In the genomic region with DNA sequence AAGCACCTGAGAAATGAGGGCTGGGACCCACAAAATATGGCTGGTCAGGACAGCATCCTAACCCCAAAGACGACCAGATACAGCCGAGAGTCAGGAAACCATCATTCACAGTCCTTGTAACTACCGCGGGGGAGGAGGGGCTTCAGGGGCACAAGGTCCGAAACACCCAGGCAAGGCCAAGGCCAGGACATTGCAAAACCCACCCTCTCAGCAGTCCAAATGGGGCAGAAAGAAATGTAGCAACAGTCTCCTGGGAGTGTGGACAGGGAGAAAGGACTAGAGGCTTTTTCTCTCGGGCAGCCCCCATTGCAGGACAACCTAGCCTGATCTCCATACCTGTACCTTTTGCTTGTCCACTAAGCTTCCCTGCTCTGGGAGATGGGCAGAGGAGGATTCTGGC, we compare ENCODE assay signal across 10 mouse cellular contexts. TPM values are rescaled to one million over a fixed set of nuclear protein-coding genes. Genes with fewer than 3 reads are reported as not detected.
DNase-seq lines count a peak whose midpoint lies in the region; ATAC-seq lines count a peak whose summit lies in the region.
"Had no signal": no experiment of that assay in that cellular context is flagged by ENCODE, and none has a peak within 500 bp of the region (broad histone marks: within the 10 kb centered on the region; RNA-seq: fewer than 3 reads in every experiment).

No protein-coding gene starts in this region.

- H3K4me2 ChIP-seq in kidney, embryonic 14.5 days (replicated peaks; ENCODE audit: low read depth, low read length), result peak overlapping the region; percentile 88
- peak overlapping the region; percentile 73 for H3K4me2 ChIP-seq in hindbrain, embryonic 13.5 days
- H3K4me2 ChIP-seq in midbrain, embryonic 12.5 days (replicated peaks), result peak overlapping the region; percentile 64

- no peak; the same call in 1 of the 2 replicates for ATAC-seq in kidney, embryonic 14.5 days (ENCODE audit: low FRiP score, low TSS enrichment)
- no peak for ATAC-seq in hindbrain, embryonic 13.5 days (ENCODE audit: low FRiP score)
- no peak for ATAC-seq in midbrain, embryonic 12.5 days (ENCODE audit: low FRiP score, low read depth)
- no peak for ATAC-seq in megakaryocyte-erythroid progenitor cell, adult 5-6 weeks (replicated peaks; ENCODE audit: low FRiP score, low TSS enrichment, poor library complexity, severe bottlenecking)

- H3K4me1 ChIP-seq in kidney, embryonic 14.5 days (ENCODE audit: control insufficient read depth, insufficient read depth, low read length), result peaks cover 19% of the 10 kb centered on the region; the same call in 1 of the 2 replicates
- H3K4me1 ChIP-seq in hindbrain, embryonic 13.5 days (replicated peaks), result peaks cover 27% of the 10 kb centered on the region
- H3K4me1 ChIP-seq in midbrain, embryonic 12.5 days, result peaks cover 14% of the 10 kb centered on the region

- peak overlapping the region; percentile 74 for H3K27ac ChIP-seq in kidney, embryonic 14.5 days (ENCODE audit: low read depth, low read length)
- H3K27ac ChIP-seq in hindbrain, embryonic 13.5 days, result no peak overlapping the region
- H3K27ac ChIP-seq in midbrain, embryonic 12.5 days (replicated peaks), result no peak overlapping the region

- DNase-seq in kidney, adult 18-20 months, result no peak
- DNase-seq in adrenal gland, postnatal 10 days, result peak; percentile 82
- DNase-seq in frontal cortex, postnatal 25 days (ENCODE audit: low spot score in 2 of 2), result no peak
- no peak for DNase-seq in cerebellum, adult 11-12 months

- no peaks in the 10 kb centered on the region for H3K9me3 ChIP-seq in kidney, embryonic 14.5 days (ENCODE audit: control insufficient read depth, low read length)
- no peaks in the 10 kb centered on the region for H3K9me3 ChIP-seq in hindbrain, embryonic 13.5 days
- no peaks in the 10 kb centered on the region for H3K9me3 ChIP-seq in midbrain, embryonic 12.5 days

- peak overlapping the region; percentile 70 for H3K4me3 ChIP-seq in kidney, embryonic 14.5 days (ENCODE audit: low read length)
- peak overlapping the region; percentile 54 for H3K4me3 ChIP-seq in hindbrain, embryonic 13.5 days
- H3K4me3 ChIP-seq in midbrain, embryonic 12.5 days, result peak overlapping the region; percentile 55

- 6% methylated on average over 6 of the region's 6 CpGs for WGBS in kidney, embryonic 14.5 days
- WGBS in hindbrain, embryonic 13.5 days, result 23% methylated on average over 6 of the region's 6 CpGs
- 31% methylated on average over 6 of the region's 6 CpGs for WGBS in midbrain, embryonic 12.5 days

- no peaks in the 10 kb centered on the region for H3K36me3 ChIP-seq in kidney, embryonic 14.5 days (ENCODE audit: control insufficient read depth, insufficient read depth, low read length)
- no peaks in the 10 kb centered on the region for H3K36me3 ChIP-seq in hindbrain, embryonic 13.5 days
- H3K36me3 ChIP-seq in midbrain, embryonic 12.5 days, result no peaks in the 10 kb centered on the region

- peak overlapping the region; percentile 81 for H3K9ac ChIP-seq in kidney, embryonic 14.5 days (ENCODE audit: low read depth, low read length)
- H3K9ac ChIP-seq in hindbrain, embryonic 13.5 days, result peak overlapping the region; percentile 71; the same call in 1 of the 2 replicates
- 0 out of 2 replicates have a peak overlapping the region, but pooled peaks have one; percentile 56 for H3K9ac ChIP-seq in midbrain, embryonic 12.5 days (replicated peaks)

- H3K27me3 ChIP-seq in kidney, embryonic 14.5 days (ENCODE audit: control insufficient read depth, insufficient read depth, low read length), result no peaks in the 10 kb centered on the region
- peaks cover 59% of the 10 kb centered on the region for H3K27me3 ChIP-seq in hindbrain, embryonic 13.5 days
- peaks cover 46% of the 10 kb centered on the region for H3K27me3 ChIP-seq in midbrain, embryonic 12.5 days
- H3K27me3 ChIP-seq: Patski had no signal

RNA-seq across cellular contexts. Expression of gene Agpat2, which starts 1.1 kb away (rescaled TPM):
- 30.0 and 41.4 TPM in 2 replicates for polyA plus RNA-seq in kidney, embryonic 14.5 days (2014; fragmentation: Nextera tagmentation; extraction: Ambion mirVana)
- total RNA-seq in adrenal gland, postnatal 10 days (2021), result 100 to 1,000 TPM; 333 to 433 TPM
- 6.8 and 7.0 TPM in 2 replicates for polyA plus RNA-seq in hindbrain, embryonic 13.5 days (2015; fragmentation: Nextera tagmentation; extraction: Ambion mirVana)
- polyA plus RNA-seq in midbrain, embryonic 12.5 days (2016; fragmentation: Nextera tagmentation; extraction: Ambion mirVana), result 6.9 and 9.6 TPM in 2 replicates
- total RNA-seq in megakaryocyte-erythroid progenitor cell, adult 5-6 weeks (2014; fragmentation: Nextera tagmentation), result 14.8 and 15.2 TPM in 2 replicates
- total RNA-seq in megakaryocyte-erythroid progenitor cell, adult 5-6 weeks (2017), result 9.9 and 11.8 TPM in 2 replicates

RNA-seq across cellular contexts. Expression of gene Gm20532, which starts 16.7 kb away (rescaled TPM):
- not detected in 2 replicates for polyA plus RNA-seq in kidney, embryonic 14.5 days (2014; fragmentation: Nextera tagmentation; extraction: Ambion mirVana)
- not detected for total RNA-seq in adrenal gland, postnatal 10 days (2021)
- not detected in 2 replicates for polyA plus RNA-seq in hindbrain, embryonic 13.5 days (2015; fragmentation: Nextera tagmentation; extraction: Ambion mirVana)
- not detected in 2 replicates for polyA plus RNA-seq in midbrain, embryonic 12.5 days (2016; fragmentation: Nextera tagmentation; extraction: Ambion mirVana)
- total RNA-seq in megakaryocyte-erythroid progenitor cell, adult 5-6 weeks (2014; fragmentation: Nextera tagmentation), result not detected in 2 replicates
- total RNA-seq in megakaryocyte-erythroid progenitor cell, adult 5-6 weeks (2017), result not detected in 2 replicates
- polyA plus RNA-seq: large intestine, adult 2 months; Patski had no signal

RNA-seq across cellular contexts. Expression of gene Egfl7, which starts 23.3 kb away (rescaled TPM):
- polyA plus RNA-seq in kidney, embryonic 14.5 days (2014; fragmentation: Nextera tagmentation; extraction: Ambion mirVana), result 172 and 194 TPM in 2 replicates
- 100 to 1,000 TPM; 210 to 304 TPM for total RNA-seq in adrenal gland, postnatal 10 days (2021)
- polyA plus RNA-seq in hindbrain, embryonic 13.5 days (2015; fragmentation: Nextera tagmentation; extraction: Ambion mirVana), result 72.2 and 78.9 TPM in 2 replicates
- 50.4 and 64.8 TPM in 2 replicates for polyA plus RNA-seq in midbrain, embryonic 12.5 days (2016; fragmentation: Nextera tagmentation; extraction: Ambion mirVana)
- 88.4 and 89.4 TPM in 2 replicates for total RNA-seq in megakaryocyte-erythroid progenitor cell, adult 5-6 weeks (2014; fragmentation: Nextera tagmentation)
- total RNA-seq in megakaryocyte-erythroid progenitor cell, adult 5-6 weeks (2017), result 31.8 and 63.1 TPM in 2 replicates

RNA-seq across cellular contexts. Expression of gene Fam69b, which starts 25.1 kb away (rescaled TPM):
- polyA plus RNA-seq in kidney, embryonic 14.5 days (2014; fragmentation: Nextera tagmentation; extraction: Ambion mirVana), result 30.3 and 39.1 TPM in 2 replicates
- 10 to 100 TPM in 1 of 2 experiments, 1 to 10 TPM in 1; 9.1 to 17.1 TPM for total RNA-seq in adrenal gland, postnatal 10 days (2021)
- polyA plus RNA-seq in hindbrain, embryonic 13.5 days (2015; fragmentation: Nextera tagmentation; extraction: Ambion mirVana), result 109 and 117 TPM in 2 replicates
- 75.1 and 77.5 TPM in 2 replicates for polyA plus RNA-seq in midbrain, embryonic 12.5 days (2016; fragmentation: Nextera tagmentation; extraction: Ambion mirVana)
- total RNA-seq in megakaryocyte-erythroid progenitor cell, adult 5-6 weeks (2014; fragmentation: Nextera tagmentation), result 5.7 and 7.7 TPM in 2 replicates
- 6.8 and 8.0 TPM in 2 replicates for total RNA-seq in megakaryocyte-erythroid progenitor cell, adult 5-6 weeks (2017)
